Mouse (Mus musculus): ENCODE data around the gene Clcn7. TPM values are rescaled to one million over a fixed set of nuclear protein-coding genes. Genes with fewer than 3 reads are reported as not detected.
"Not testable (repeated sequence)": the region's sequence is repeated elsewhere in the genome, so short reads cannot be mapped to it uniquely, and the experiment has no call there.

The Clcn7 gene
- total RNA-seq, 1 experiment from 2014 or later, result 7.3 TPM

DNA sequence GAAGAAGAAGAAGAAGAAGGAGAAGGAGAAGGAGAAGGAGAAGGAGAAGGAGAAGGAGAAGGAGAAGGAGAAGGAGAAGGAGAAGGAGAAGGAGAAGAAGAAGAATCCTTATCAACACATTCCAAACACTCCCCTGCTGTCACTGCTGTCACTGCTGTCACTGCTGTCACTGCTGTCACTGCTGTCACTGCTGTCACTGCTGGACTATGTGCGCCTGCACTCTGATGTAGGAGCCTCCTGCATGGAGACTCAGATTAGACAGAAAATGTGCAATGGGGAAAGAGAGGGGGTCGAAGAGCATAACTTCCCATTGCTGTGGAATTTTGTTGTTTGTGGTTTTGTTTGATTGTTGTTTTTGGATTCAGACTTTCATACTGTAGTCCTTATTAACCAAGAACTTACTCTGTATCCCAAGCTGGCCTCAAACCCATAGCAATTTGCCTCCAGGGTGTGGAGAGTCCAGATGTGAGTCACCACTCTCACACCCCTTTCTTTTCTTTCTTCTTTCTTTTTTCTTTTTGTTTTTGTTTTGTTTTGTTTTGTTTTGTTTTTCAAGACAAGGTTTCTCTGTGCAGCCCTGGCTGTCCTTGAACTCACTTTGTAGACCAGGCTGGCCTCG, 7.6 kb upstream of the Clcn7 start:
- ATAC-seq (replicated peaks; ENCODE audit: low read depth, poor library complexity, severe bottlenecking), result not testable (repeated sequence)

DNA sequence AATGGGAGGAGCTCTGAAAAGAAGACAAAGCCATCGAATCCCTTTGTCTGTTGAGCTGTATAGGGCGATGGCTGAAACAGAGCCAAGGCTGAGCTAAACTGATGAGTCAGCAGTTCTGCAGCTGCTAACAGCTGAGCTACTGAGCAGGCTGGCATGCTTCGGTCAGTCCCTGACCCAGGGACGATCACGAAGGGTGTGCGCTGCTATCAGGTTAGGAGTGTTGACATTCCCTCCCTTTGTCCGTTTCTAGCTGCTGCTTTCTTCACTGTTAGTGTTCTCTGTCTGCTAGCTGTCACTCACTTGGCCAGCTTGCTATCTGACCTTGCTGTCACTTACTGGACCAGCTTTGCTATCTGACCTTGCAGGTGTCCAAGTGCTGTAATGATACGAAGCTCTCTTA, 6.1 kb upstream of the Clcn7 start:
- peak; percentile 46; the same call in 1 of the 2 replicates for ATAC-seq (replicated peaks; ENCODE audit: low read depth, poor library complexity, severe bottlenecking)

DNA sequence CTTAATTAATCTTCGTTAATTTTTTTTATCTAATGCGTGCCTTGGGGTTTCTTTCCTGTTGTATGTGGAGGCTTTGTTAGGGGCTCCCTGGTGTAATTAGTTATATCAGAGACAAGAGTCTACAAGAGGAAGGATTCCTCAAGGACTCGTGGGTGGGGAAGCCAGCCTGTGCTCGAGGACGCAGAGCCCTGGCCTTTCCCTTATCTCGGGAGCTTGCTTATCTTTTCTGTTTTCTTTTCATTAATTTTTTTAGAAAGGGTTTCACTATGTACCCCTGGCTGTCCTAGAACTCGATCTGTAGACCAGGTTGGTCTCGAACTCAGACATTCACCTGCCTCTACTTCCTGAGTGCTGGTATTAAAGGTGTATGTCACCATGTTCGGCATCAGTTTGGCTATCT, 5.5 kb upstream of the Clcn7 start:
- ATAC-seq (replicated peaks; ENCODE audit: low read depth, poor library complexity, severe bottlenecking), result no peak

DNA sequence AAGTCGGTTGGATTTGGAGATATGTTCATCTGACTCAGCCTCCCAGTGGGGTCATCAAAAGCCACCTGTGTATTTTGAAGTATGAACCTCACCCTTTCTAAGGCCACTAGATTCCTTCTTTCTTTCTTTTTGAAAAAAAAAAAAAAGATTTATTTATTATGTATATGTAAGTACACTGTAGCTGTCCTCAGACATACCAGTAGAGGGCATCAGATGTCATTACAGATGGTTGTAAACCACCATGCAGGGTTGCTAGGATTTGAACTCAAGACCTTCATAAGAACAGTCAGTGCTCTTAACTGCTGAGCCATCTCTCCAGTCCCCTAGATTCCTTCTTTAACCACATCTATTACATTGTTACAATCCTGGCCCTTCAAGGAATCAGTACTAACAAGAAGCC, 3.1 kb upstream of the Clcn7 start:
- ATAC-seq (replicated peaks; ENCODE audit: low read depth, poor library complexity, severe bottlenecking), result no peak

DNA sequence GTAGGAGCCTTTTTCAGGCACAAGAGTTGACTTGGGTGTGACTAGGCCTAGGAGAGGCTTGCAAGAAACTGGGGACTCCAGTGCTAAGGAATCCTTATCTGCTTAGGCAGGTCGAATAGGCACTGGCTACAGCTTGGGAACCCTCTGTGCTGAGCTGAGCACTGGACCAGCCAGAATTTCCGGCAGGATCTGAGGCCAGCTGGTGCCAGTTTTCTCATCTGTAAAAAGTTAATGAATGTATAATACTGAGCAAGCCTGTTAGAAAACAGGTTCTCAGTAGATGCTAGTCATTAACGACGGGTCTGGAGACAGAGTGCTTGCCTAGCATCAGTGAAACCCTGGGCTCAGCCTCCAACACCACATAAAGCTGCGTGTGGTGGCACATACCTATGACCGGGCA, 2.4 kb downstream of the Clcn7 start:
- no peak for ATAC-seq (replicated peaks; ENCODE audit: low read depth, poor library complexity, severe bottlenecking)

DNA sequence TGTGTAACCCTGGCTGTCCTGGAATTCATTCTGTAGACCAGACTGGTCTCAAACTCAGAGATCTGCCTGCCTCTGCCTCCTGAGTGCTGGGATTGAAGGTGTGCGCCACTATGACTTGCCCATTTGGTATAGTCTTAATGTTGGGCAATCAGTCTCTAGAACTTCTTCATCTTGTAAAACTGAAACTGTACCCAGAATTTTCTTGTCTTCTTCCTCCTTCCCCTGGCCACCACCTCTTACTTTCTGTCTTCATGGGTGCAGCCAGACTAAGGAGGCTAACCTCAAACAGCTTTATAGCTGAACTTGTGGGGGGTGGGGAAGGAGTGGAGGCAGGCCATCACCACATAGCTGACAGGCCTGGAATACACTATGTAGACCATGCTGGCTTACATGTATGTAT, 5.6 kb downstream of the Clcn7 start:
- ATAC-seq (replicated peaks; ENCODE audit: low read depth, poor library complexity, severe bottlenecking), result 0 out of 2 replicates have a peak, but pooled peaks have one; percentile 36

DNA sequence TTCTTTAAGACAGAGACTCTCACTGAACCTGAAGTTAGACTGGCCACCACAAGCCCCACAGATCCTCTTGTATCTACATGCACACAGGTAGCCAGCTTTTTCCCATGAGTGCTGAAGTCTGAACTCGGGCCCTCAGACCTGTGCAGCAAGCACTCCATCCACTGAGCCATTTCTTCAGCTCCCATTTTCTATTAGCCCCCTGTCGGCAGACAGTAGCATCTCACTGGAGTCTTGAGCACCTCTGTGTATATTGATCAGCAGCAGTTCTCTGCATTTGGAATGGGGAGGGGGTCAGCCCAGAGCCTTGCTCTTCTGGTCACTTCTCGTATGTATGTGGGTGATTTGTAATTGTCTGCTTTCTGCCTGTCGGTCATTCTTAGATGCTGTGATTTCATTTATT, 6.8 kb downstream of the Clcn7 start:
- ATAC-seq (replicated peaks; ENCODE audit: low read depth, poor library complexity, severe bottlenecking), result no peak

DNA sequence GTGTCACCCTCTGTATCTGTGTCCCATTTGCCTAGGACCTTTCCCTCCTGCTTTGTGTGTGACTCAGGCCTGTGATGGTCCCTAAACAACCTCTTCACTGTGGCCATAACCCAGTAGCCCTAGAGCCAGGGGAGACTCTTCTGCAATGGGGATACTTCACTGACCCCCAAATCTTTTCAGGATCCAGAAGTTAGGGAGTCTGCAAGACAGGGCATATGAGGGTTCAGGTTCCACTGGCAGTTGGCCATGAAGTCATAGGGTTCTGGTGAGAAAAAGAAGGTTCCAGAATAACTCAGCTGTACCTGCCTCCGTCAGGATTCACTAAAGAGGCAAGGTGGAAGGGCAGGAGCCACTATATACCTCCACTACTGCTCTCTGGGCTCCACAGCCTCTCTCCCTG, 29.0 kb downstream of the Clcn7 start, which contains the start of gene Ccdc154:
Gene Ccdc154 (plus strand): TSS at position 301 of the 400 bp plus-strand sequence.
- ATAC-seq (replicated peaks; ENCODE audit: low read depth, poor library complexity, severe bottlenecking), result no peak

DNA sequence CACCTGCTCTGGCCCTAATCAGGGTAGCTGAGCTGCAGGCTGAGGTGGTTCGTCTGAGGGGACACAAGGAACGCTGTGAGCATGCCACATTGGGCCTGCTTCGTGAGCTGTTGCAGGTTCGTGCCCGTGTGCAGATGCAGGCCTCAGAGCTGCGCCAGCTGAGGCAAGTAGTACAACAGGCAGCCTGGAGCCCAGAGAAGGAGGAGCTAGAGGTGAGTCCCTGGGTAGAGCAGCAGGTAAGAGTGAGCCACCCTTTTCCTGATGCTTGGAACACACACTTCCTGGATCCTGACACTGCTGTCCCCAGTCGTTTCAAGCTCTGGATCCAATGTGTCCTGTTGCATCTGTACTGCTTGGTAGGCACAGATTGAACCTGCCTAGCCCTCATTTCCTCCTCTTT, 30.2 kb downstream of the Clcn7 start:
- no peak for ATAC-seq (replicated peaks; ENCODE audit: low read depth, poor library complexity, severe bottlenecking)

DNA sequence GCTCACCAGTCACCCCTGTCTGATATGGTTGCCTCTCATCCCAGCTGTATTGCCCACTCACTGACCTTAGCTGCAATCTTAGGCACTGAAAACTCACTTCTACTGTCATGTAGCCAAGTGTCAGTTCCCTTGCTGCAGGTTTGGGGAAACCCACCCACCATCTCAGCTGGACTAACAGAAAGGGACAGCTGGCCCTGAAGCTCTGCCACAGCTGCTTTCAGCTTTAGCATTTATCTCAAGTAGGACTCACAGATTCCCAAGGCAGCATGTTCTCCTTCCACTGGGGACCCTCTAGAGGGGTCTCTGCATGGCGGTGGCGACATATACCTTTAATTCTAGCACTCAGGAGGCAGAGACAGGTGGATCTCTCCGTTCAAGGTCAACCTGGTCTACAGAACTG, 31.6 kb downstream of the Clcn7 start:
- no peak for ATAC-seq (replicated peaks; ENCODE audit: low read depth, poor library complexity, severe bottlenecking)

DNA sequence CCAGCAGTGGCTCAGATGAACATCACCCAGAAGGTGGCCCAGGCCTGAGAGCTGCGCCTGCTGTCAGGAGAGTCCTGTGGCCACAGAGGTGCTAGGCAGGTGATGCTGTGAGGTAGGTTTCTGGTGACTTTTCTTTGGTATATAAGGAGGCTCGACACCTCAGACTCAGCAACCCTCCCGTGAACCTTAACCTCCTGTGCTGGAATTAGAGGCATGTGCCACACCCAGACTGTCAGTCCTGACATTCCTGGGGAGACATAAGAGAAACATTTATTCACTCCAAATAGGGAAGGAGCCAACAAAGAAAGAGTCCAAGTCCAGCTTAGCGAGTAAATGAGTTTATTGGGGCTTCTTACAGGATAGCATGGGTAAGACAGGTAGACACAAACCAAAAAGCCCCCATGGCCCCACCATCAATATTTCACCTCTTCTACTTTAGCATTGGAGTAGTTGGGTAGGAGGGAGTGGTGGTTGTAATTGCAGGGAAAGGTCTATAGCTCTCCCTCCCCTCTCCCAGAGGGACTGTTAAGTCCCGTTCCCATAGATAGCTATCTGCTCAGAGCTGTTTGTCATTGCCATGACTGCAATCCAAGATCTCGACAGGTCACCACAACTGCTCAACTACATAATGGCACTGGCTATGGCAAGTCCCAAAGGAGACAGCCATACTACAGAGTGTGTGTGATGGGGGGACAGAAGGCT, 32.9 kb downstream of the Clcn7 start:
- ATAC-seq (replicated peaks; ENCODE audit: low read depth, poor library complexity, severe bottlenecking), result no peak

DNA sequence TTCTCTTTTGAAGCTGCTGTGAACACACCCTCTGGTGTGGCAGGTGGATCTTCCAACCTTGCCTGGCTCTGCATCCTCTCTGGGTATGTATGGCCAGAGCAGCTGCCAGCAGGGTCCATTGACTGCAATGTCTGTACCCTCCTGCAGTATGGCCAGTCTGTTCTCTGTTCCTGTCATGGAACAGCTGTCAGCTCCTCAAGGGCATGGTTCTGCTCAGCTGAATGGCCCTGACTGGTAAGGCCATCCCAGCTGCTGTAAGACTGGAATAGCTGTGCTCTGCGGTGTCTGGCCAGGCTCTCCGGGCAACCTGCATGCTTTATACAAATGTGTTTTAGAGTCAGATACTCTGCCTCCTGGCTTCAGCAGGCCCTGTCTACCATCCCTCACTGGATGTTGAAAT, 36.5 kb downstream of the Clcn7 start:
- ATAC-seq (replicated peaks; ENCODE audit: low read depth, poor library complexity, severe bottlenecking), result no peak

DNA sequence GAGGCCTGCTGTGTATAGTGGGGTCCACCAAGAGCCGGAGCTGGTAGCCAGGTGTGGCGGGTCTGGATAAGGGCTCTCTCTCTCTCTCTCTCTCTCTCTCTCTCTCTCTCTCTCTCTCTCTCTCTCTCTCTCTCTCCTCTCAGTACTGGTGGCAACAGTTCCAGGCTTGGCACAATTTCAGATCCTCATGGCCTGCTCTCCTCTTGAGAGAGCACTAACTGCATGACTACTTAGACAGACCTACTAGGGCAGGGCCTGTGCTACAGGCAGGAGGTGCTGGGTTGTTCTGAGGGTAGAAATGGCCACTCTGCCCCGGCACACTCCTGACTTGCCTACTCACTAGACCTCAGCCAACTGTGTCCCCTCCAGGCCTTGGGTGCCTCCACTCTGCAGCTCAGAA, 39.4 kb downstream of the Clcn7 start:
- ATAC-seq (replicated peaks; ENCODE audit: low read depth, poor library complexity, severe bottlenecking), result no peak

DNA sequence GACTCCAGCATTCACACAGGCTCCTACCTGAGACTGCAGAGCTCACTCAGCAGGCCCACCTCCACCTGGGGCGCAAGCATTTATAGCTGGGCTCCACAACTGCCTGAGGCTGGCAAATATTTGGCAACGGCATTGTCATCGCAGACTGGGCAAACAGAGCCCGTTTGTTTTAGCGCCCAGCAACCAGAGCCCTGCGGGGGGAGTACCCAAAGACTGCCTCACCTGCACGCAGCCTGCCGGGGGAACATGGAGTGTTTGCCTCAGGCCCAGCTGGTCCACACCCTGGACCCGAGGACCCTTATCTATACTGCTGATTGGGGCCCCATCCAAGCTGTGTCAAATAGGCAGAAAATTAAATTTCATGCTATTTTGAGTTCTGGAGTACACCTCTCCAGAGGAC, 42.2 kb downstream of the Clcn7 start, which contains the start of gene Gm38655:
Gene Gm38655 (minus strand): TSS at position 61 of the 400 bp plus-strand sequence.
- ATAC-seq (replicated peaks; ENCODE audit: low read depth, poor library complexity, severe bottlenecking), result no peak

DNA sequence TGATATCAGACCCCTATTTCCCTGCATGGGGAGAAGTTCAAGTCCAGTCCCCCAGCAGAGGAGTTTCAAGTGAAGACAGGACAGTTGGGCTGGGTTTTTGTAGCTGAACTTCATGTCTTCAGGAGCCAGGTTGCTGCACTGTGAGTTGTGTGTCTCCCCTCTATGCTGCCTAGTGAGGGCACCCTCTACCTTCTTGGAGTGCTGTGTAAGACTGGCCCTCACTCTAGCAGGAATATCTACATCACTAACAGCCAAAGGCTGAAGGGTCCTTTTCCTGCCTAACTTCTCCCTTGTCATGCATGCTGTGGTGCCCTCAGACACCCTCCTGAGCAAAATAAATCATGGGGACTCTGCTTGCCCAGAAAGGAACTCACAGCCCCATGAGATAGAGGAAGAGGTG, 50.0 kb downstream of the Clcn7 start:
- 0 out of 2 replicates have a peak, but pooled peaks have one; percentile 5 for ATAC-seq (replicated peaks; ENCODE audit: low read depth, poor library complexity, severe bottlenecking)

DNA sequence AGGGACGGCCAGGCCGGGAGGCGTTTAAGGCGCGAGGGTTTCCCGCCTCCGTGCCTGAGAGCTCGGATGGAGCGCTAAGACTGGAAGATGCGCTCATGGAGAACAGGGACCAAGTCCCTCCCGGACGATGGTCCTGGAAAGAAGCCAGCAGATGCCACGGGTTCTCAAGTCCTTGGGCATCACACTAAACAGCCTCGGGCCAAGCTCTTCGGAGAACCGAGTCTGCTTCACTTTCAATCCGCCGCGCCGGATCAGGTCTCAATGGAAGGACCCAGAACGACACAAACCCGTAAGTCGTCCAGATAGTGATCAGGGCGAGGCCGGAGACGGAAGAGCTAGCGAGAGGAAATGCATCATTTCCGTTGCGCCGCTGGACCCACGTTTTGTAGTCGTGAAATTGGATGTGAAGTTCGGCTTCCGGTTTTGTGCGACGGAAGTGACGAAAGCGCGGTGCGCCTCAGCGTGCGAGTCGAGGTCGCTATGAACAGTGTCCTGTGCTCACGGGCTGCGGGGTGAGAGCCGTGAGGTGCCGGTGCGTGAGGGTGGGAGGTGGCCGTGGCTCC, 51.0 kb downstream of the Clcn7 start, which contains the start of gene BC003965:
Gene BC003965 (plus strand): TSS at position 426 of the 563 bp plus-strand sequence.
- peak; percentile 83 for ATAC-seq (replicated peaks; ENCODE audit: low read depth, poor library complexity, severe bottlenecking)

DNA sequence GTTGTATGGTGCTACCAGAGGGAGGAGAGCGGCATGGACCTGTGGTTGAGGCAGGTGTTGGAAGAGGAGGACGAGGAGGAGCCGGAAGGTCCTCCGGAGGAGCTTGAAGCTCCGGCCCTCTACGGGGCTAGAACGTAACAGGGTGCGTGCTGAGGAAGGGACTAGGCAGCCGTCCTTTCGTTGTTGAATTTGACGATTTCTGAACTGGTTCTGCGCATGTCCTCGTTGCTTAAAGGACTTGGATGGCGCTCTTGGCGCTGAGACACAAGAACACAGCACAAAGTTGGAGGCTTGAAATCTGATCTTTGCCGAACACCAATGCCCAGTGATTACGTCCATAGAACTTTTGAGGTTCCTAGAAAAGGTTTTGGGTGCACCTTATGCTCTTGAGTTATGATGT, 51.8 kb downstream of the Clcn7 start:
- ATAC-seq (replicated peaks; ENCODE audit: low read depth, poor library complexity, severe bottlenecking), result no peak

DNA sequence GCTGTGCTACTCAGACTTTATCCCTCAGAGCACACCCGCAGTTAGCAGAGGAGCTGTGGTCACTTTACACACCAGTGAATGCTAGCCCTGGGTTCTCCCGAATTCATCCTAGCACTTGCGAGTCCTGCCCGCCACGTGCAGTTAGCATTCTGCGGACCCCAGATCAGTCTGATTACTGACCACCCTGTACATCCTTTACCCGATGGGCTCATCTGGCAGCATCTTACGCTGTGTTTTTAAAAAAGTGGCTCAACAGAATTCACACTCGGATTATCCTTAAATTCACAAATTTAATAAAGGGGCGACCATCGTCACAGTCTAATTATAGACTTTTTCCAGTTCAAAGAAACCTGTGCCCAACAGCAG, 54.6 kb downstream of the Clcn7 start:
- no peak for ATAC-seq (replicated peaks; ENCODE audit: low read depth, poor library complexity, severe bottlenecking)

DNA sequence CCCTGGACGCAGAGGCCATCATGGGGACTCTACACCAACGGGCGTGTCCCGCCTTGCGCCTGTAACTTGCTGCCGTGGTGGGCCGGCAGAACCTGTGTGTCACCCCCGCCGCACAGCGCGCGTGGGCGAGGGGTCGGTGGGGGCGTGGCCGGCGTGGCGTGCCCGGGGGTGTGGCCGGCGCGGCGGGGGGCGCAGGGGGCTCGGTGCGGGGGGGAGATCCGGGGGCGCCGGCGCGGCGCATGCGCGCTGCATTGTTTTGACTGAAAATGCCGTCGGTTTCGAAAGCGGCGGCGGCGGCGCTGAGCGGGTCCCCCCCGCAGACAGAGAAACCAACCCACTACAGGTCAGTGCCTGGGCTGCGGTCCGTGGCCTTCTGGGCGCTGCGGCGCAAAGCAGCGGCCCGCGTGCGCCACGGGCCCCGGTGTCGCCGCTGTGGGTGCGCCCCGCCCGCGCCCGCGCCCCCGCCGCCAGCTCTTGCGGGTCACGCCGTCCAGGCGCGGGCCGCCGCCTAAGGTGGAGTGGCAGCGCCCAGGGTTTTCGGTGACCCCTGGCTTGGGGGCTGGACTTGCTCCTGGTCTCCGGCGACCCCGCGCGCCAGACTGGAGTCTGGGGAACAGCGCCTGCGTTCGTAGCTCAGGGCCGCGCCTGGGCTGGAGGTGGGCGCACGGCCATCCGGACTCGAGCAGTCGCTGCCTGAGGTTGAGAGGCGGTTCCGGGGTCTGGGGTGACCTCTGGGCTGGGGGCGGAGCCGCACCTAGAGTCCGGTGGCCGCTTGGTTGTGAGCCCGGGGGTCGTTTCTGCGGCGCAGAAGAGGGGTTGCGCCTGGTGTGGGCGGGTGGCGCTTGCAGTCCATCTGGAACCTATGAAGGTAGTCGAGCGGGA, 55.2 kb downstream of the Clcn7 start, which contains the start of gene Unkl:
Gene Unkl (plus strand): TSS at position 248 of the 882 bp plus-strand sequence.
- peak; percentile 27; the same call in 1 of the 2 replicates for ATAC-seq (replicated peaks; ENCODE audit: low read depth, poor library complexity, severe bottlenecking)

DNA sequence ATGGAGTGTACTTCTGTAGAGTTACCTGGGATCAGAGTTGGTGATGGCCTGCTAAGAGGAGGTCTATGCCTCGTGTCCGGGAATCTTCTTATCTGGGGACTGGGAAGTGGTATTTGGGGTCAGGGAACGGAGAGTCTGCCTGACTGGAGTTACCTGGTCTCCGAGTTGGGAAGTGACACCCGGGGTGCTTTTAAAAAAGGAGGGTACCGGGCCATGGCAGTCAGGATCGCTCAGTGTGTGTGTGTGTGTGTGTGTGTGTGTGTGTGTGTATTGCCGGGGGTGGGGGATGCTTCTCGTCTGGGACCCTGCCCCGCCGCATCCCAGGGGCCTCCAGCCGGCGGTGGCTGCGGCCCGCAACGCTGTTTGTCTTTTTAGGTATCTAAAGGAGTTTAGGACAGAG, 55.9 kb downstream of the Clcn7 start:
- ATAC-seq (replicated peaks; ENCODE audit: low read depth, poor library complexity, severe bottlenecking), result no peak
